Mouse (Mus musculus) testis, postnatal 10 days (tissue): ENCODE measurements at regions not wholly inside any gene's neighbourhood (a gene's known extent, or its start where the extent isn't known, plus 50 kb on each side); places are given as distances from the start of the nearest gene placed in this dataset.
"Not testable (repeated sequence)": the region's sequence is repeated elsewhere in the genome, so short reads cannot be mapped to it uniquely, and the experiment has no call there.

Experiments used
- DNase-seq: peaks from one replicate; pipeline ENCODE4 v3.0.0; 2021; ENCODE audit warnings: low spot score

- no peak for DNase-seq
Measured at GRCm38 (mm10) chr6:3319378-3319777, 80.0 kb downstream of the Samd9l start.

DNA sequence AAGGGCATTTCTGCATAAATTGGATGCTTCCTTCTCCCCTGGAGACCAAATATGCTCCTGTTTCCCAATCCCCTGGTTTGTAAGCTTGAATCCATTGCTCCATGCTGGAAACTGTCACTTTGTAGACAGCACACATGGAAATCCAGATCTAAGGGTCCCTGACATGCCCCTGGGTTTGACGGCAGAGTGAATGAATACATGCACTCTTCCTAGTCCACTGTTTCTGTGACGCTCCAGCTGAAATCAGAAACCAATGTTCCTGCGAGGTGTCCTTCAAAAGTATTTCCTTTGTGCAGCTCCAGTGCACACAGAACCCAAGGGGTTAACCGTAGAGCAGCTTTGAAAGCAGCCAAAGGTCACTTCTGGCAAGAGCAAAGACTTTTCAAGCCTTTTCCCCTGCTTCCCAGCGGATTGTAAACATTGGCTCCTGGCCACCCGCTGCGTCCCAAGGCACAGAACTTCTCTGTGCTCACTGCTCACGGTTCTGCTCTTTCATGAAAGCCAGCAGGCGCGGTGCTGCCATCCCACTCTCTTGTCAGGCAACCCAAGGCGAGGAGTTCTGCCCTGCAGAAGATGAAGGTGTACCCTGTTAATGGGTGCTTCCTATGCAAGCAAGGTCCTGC, 91.7 kb downstream of the Samd9l start:
- DNase-seq: peak; percentile 45

DNA sequence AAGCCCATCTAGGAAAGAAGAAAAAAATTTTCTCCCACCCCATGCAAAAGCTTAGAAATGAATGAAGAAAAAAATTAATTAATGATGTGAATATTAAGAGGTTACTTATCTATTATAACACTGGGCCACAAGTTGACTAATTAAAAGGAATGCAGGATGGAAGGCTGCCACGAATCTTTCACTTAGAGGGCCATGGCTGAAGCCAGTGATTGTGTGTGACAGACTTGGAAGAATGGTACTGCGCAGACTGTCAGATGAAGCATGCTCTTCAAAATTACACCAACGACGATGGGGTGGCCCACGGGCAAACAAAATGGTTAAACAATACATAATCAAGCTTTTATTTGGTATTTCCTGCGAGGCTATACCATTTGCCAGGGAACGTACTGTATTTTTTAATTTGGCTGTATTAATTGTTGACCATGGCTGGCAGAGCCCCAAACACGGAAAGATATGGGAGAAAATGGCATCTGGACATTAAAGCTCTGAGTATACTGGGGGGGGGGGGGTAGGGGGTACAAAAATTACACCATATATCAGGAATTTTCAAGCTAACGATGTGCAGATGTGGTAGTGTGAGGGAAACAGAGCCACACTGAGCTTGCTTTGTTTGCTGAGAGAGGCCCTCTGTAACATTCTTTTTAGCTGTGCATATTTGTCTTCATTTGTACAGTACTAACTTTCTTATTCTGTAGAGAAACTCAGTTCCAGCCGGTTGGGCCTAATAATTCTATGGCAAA, 94.3 kb downstream of the Samd9l start:
- not testable (repeated sequence) for DNase-seq

DNA sequence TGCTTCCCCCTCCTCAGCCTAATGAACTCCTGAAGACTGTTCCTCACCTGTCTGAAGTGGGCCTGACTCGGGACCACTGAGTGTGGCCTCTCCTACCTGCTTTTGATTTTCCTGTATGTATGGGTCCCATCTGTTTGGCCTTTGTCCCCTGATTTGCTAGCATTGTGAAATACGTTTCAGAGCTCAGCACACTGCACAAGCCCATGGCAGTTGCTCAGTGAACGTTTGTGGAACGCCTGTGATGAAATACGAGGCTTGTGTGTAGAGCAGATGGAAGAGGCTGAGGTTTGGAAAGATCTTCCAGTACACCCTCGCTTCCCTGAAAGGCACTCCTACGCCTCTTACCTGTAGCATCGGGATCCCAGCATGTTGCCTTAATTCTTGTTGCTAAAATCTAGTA, 106.1 kb downstream of the Samd9l start:
- not testable (repeated sequence) for DNase-seq

- DNase-seq: not testable (repeated sequence)
Measured at GRCm38 (mm10) chr6:3291983-3292382, 107.4 kb downstream of the Samd9l start.

- not testable (repeated sequence) for DNase-seq
Measured at GRCm38 (mm10) chr6:3268726-3269125, 130.6 kb downstream of the Samd9l start.

- DNase-seq: not testable (repeated sequence)
Measured at GRCm38 (mm10) chr6:3265477-3265876, 133.9 kb downstream of the Samd9l start.
